Mouse (Mus musculus) left cerebral cortex, postnatal 36 days (tissue): ENCODE measurements around the gene Focad. TPM values are rescaled to one million over a fixed set of nuclear protein-coding genes. Genes with fewer than 3 reads are reported as not detected.
A peak's percentile ranks its signal among the peaks of the same experiment; 100 is the strongest.

Experiments used
- DNase-seq, 2 experiments: peaks; one replicate each; pipeline ENCODE4 v3.0.0; 2021 to 2022; ENCODE audit warnings: low spot score in 2 of 2, mixed read lengths in 1 of 2
- intact Hi-C: fragments of 180-260 bp; cut with DNase I; formaldehyde crosslinking; loops from one replicate; pipeline ENCODE4 v1.15.1; 2025
- total RNA-seq, 2 experiments: library from RNA; stranded (reverse); gene quantifications; 2 replicates each; pipeline ENCODE4 v1.2.3; 2021

Gene Focad
- total RNA-seq, 2 experiments from 2014 or later: 44.2 to 53.5 TPM

DNA sequence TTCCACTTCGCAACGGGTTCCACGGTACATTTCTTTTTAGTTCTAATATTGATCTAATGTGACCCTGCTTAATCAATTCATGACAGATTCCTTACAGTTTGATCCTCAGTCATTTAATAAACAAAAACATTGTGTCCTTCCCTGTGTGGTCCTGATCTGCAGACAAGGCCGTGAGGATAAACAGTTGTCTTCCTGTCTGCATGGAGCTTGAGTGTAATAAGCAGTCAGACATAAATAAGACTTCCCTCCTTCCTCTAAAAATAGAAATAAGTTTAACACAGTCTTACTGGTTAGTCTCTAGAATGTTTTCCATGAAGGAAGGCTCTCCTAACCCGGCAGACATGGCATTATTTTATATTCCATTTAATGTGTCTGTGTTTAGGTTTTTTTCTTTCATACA lies 102.8 kb downstream of the Focad start:
- intact Hi-C loops: loop anchor here (10.0 kb wide), 2 partner anchors 162 to 412 kb away; partner anchors contain the start of gene Mllt3
- DNase-seq: no peak

DNA sequence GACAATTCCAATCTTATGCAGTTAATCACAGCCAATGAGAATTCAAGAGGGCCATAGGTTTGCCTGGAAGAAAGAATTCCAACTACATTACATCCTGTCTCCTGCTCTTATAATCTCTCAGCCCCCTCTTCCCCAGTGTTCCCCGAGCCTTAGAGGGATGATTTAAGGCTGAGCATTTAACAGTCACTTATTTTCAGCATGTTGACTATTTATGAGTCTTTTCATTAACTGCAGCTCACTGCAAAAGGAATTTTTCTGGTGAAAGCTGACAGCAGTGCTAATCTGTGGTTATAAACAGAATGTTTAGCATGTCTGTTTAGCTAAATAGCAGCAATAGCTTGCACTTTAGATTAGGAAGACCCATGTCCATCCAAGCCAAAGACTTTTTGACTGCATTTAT lies 104.8 kb downstream of the Focad start:
- intact Hi-C loops: loop anchor here (10.0 kb wide), 2 partner anchors 164 to 414 kb away; partner anchors contain the start of gene Mllt3
- DNase-seq: no peak

DNA sequence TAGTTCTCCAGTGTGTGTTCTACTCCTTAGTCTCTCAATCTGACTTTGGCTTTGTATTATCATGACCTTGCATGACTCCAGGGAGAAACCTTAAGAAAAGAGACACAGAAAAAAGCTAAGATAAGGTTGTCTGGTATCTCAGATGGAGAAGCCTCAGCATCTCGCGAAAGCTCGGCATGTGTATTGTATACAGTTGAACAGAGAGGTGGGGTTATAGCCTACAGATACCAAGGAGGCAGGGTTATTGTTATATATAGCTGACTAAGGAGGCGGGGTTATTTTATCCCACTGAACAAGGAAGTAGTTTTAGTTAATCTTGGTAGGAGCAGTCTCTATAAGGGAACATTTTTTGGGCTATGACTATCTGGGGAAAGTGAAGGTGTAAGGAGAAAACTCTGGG lies 106.6 kb downstream of the Focad start:
- intact Hi-C loops: no loop called here
- DNase-seq: no peak

DNA sequence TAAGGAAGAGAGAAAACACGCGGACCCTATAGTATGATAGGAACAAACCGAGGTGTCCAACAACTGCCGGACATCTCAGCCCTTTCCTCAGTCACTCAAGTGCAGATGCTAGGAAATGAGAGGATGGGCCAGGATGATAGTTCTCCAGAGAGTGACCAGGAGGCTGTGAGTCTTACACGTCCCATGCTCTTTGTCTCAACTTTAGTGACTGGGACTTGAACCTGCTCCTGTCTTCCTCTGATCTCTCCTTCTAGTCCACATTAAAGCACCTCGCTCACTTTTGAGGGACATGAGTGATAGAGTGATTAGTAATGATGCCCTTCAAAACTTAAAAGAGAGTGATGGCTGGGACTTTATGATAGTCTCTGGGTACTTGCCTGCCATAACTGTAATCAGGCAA lies 114.2 kb downstream of the Focad start:
- no peak for DNase-seq
- intact Hi-C loops: no loop called here

DNA sequence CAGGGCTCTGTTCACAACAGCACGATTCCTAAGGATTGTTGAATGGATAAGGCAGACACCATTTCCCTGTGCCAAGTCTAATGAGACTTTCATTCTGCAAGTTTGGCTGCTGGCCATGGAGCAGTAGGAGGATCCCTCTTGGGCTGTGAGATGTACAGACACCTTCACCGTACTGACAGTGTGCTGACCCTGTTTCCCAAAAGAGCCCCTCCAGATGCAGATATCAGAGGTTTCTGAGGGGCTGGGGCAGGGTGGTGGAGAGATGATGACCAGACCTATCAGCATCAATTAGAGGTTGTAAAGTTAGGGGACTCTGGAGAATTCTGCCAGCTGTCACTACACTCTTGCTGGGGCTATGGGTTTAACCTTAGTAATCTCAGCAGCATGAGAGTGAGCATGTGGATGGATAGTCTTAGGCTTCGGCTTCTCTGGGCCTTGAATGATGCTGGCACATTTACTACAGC lies 115.0 kb downstream of the Focad start:
- peak; percentile 57 to 64 for DNase-seq
- intact Hi-C loops: no loop called here

DNA sequence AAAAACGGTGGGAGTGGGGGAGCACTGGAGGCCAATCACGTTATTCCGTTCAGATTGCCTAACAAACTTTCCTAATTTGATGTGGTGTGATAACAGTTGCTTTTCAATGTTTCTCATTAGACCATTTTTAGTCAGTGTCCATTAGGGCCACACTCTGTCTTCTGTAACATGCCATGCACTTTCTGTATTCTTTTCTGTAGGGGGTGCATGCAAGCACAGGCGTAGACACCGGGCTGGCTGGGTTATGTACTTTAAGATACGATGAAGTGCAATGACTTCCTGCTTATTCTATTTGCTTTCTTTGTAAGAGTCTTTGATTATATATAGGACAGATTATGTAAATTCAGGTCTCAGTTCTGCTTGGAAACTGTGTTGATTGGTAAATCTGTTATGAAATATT lies 116.2 kb downstream of the Focad start:
- no peak for DNase-seq
- intact Hi-C loops: loop anchor here (5.0 kb wide), 1 partner anchor 52 kb away; no protein-coding TSS in a partner anchor

DNA sequence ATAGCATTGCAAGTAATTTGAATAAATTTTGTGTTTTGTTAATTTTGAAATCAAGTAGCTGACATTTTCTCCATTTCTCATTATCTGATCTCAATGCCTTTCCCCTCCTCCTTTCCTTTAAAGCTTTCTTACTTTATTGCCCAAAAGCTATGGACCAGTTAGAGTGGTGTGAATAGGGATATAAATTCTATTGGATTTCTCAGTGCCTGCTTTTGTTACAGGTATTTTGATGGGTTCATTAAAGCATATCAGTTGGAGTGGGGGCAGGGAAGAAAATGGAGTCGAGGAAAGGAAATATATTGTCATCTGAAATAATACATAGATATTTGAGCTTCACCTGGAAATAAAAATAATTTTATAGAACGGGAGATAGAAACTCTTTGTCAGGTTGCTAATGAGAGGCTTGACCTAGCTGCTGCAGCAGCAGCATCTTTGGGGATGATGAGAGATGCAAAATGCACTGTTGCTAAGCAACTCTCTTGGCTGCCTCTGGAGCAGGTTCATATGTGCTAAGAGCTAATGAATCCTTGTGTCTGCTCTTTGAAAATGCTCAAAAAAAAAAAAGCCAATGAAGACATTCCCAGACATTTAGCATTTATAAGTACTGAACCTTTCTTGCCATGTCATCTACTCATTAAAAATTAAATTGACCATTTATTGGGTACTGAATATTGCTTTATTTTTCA lies 116.9 kb downstream of the Focad start:
- intact Hi-C loops: loop anchor here (5.0 kb wide), 1 partner anchor 51 kb away; no protein-coding TSS in a partner anchor
- DNase-seq: no peak

DNA sequence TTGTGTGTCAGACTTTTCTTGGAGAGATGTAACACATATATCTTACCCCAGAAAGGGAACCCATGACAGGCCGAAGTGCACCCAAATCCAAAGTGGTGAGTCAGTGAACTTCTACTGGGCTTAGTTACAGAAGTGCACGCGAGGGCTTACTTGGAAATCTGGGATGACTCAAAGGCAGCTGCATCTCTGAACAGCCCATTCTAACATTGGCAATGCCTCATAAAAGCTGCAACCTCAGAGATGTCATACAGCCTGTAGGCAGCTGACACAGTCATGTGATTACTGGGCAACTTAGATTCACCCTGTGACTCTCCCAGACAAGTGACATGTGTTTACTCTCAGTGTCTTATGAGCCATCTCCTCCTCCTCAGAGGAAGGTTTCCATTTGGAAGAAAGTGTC lies 119.5 kb downstream of the Focad start:
- no peak for DNase-seq

DNA sequence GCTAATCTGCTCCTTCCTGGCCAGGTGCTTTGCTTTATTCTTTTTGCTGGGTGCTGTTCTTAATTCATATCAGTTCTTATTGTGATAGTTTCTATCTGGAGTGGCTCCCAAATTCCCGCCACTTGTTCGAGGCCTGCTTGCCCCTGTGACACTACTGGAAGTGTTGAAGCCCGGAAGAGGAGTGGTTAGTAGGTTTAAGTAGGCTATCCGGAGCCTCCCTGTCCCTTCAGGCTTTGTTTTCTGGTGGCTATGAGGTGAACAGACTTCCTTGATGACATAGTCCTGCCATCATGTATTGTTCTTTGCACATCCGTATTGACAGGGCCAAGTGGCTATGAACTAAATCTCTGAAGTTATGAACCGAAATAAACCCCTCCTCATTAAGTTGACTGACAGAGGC lies 123.9 kb downstream of the Focad start:
- intact Hi-C loops: no loop called here
- DNase-seq: no peak

More for the DNA sequence above, 119.5 kb downstream of the Focad start:
- intact Hi-C loops: loop anchor here (5.0 kb wide), 1 partner anchor 48 kb away; no protein-coding TSS in a partner anchor

DNA sequence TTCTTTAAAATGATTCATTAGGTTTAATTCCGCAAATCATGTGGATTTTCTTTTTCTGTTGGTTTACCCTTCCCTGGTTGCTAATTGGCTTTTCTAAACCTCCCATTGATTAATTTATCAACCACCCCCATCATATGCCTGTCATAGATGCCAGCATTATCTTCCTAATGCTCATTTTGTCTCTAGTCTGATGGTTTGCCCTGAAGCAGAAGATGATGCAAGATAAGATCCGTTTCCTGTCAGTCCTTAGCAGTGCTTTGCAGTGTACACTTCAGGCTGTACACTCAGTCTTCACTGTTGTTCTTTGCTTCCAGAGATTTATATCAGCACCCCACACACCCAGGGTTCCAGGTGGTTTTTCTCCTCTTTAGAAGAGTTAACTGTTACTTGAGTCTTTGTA lies 124.4 kb downstream of the Focad start:
- intact Hi-C loops: no loop called here
- no peak for DNase-seq

DNA sequence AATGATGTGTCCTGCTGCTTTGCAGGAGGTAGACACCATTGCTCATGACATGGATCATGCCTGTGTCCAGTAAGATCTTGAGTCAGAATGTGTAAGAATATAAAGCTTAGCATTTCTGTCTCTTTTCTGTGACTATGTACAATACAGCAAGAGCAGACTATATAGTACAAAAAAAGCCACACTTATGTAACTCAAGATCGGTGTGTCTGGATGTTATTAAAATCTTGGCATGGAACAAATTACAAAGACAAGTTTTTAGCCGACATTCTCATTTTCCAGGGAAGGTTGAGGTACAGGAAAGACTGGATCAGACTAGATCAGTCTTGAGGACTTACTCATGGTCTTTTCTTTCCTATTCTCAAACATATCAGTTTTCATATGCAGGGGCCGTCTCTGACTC lies 136.9 kb downstream of the Focad start:
- intact Hi-C loops: no loop called here
- no peak for DNase-seq

DNA sequence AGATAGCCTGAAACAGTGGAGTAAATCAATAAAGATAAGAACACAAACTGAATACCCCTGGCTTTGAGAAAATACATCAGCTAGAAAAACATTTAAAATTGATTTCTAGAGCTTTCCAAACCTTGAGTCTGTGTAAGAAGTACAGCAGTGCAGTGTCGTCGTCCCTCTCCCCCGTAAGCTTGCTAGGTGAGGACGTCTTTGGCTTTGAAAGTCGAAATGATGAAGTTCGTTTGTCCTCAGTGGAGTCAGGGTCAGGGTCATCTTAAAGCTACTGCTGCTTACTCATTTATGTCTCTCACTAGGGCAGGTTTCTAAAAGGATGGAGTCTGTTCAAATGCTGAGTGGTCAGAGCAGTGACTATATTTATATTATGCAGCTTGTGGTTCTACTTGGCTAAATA lies 141.5 kb downstream of the Focad start:
- DNase-seq: no peak
- intact Hi-C loops: no loop called here

DNA sequence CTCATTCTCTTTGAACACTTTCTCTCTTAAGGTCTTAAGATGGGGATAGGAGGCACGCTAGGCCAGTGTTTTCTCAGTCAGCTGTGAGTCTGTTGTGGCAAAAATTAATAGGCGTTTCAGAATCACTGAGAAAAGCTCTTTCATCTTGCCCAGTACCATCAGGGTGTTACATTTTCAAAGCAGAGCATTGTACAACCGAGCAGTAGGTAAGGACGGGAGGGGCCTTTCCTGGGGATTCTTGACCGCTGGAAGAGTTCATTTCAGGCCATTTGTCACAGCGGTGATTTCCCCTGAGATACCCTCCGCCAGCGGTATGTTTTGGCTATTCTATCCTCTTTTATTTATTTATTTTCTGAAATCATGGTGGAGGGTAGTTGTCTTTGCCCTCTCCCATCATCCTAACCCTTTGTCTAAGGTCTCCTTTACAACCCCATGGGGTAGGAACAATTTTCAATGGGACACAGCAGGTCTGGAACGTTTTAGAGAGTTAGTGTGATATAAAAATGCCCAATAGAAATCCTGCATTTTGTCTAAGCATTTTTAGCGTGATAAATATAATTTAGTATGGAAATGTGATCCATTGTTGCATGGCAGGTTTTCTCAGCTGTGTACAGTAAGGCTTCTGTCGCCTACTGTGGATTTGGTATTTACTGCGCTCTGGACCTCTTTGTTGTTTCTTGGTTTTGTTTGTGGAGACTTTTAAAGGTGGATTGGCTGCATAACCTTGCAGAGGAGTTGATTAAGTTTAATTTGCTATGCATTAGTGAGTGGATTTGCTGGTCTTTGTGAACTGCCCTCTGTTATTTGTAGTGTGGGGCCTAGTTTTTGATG lies 142.7 kb downstream of the Focad start:
- intact Hi-C loops: no loop called here
- no peak for DNase-seq

DNA sequence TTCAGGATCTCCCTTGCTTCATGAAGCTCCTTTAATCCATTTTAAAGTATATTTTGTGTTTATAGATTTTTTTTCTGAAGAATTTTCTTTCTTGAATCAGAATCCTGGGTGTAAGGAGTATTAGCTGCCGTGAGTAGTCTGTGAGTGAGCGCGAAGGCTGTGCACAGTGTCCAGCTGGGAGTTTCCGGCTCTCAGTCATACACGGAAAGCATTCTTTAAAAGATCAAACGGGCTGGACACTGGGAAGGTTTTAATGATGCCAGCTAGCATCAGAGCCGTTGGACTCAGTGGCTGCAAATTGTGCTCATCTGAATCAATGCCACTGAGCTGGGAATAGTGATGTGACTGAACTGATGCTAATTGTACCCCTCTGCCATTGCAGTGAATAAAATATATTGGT lies 143.9 kb downstream of the Focad start:
- intact Hi-C loops: no loop called here
- DNase-seq: no peak

DNA sequence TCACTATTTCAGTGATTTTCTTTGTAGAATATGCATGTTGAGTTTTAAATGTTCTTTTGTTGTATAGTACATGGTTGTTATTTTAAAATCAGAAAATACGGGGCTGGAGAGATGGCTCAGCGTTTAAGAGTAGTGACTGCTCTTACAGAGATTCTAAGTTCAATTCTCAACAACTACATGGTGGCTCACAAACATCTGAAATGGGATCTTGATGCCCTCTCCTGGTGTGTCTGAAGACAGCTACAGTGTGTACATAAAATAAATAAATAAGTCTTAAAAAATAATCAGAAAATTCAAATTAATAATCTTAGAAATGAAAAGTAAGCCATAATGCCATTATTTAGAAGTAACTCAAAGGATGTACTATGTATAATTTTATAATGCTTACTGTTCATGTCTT lies 149.4 kb downstream of the Focad start:
- intact Hi-C loops: no loop called here
- DNase-seq: no peak

DNA sequence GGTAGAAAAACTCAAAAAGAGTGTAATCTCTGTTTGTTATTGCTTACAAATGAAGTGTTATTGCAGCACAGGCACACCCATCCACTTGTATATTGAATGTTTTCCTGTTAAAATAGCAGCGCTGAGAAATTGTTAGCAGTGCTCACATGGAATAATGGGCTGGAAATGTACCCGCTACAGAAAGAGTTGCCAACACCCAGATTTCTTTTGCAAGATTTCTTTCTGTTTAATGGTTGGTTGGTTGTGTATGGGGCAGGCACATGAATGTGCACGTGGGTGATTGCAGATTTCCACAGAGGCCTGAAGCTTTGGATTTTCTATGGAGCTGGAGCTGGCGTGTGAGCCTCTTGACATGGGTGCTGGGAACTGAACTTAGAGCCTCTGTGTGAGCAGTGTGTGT lies 151.1 kb downstream of the Focad start:
- intact Hi-C loops: no loop called here

DNA sequence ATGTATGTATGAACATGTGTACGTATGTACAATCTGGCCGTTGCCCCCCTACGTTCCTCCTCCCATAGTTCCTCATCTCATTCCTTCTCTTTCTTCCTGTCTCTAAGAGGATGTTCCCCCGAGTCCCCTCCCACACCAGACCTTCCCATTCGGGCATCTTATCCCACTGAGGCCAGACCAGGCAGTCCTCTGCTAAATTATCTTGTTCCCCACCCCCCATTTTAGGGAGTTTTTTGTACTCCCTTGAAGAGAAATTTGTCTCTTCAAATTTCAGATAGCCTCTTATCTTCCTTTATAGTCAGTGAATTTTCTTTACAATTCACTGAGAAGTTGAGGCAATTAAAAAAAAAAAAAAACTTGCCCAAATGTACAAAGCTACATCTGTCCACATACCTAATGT lies 166.9 kb downstream of the Focad start:
- no peak for DNase-seq
- intact Hi-C loops: loop anchor here (5.0 kb wide), 1 partner anchor 49 kb away; no protein-coding TSS in a partner anchor

More for the DNA sequence above, 151.1 kb downstream of the Focad start:
- no peak for DNase-seq

DNA sequence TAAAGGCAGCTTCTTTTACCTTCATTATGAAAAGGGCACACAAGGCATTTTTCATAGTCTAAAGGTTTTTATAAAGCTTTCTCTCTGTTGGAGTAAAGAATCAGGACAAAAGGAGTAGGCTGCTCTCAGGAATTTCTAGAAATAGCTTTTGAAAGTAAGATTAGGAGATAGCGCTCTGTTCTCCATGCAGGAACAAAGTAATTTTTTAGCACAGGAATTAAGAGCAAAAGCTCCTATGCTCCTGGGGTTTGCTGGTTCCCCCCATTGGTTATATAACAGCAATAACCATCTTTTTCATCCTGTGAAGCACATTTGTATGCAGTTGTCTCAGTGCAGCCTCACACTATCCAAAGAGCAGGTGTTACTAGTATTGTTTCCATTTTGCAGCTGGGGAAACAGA lies 170.1 kb downstream of the Focad start:
- no peak for DNase-seq
- intact Hi-C loops: loop anchor here (5.0 kb wide), 1 partner anchor 52 kb away; no protein-coding TSS in a partner anchor

DNA sequence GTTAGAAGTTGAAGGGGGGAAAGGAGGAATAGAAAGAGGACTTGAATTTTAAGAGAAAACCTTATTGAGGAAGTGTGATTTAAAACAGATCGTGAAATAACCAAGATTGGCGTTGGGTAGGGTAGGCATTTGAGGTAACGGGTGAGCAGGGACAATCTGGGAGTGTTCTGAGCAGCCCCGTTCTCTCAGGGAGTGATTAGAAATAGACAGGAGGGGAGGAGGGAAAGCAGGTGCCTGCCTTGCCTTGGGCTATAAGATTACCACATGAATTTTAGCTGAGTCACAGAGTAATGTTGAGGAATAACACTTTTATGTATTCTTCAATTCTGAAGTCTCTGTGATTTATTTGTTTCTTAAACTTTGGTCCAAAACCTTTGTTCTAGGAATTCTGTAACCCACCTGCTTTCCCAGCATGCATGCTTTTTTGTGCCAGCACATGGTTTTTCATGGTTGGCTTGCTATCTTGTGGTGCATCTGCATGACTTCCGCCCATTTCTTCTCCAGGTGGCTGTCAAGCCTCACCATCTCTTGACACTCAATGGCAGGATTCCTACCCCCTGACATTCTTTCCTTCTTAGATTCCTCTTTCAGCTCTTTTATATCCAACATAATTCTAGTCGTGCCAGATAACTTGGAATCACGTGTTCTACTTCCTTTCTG lies 176.1 kb downstream of the Focad start:
- no peak for DNase-seq
- intact Hi-C loops: no loop called here

DNA sequence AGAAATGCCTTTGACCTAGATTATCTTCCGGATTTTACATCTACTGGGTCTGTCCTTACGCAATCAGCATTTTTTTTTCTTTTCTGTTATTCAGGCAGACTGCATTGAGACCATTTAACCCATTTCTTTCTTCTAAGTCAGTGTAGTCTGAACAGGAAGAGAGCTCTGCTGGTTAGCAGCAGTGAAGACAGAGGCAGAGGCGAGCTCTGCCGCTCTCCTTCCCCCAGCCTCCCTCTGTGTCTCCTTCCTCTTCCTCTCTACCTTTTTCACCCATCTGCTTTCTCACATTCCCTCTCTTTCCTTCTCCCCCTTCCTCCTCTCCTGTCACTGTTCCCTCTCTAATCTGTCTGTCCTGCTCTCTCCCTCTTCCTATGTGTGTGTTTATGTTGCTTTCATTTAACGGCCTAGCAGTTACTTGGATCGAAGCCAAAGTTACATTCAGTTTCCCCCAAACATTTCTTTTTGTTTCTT lies 181.2 kb downstream of the Focad start:
- intact Hi-C loops: no loop called here

More for the DNA sequence above, 181.2 kb downstream of the Focad start:
- DNase-seq: no peak
